Mouse (Mus musculus): ENCODE results near the gene Emc6.

DNA sequence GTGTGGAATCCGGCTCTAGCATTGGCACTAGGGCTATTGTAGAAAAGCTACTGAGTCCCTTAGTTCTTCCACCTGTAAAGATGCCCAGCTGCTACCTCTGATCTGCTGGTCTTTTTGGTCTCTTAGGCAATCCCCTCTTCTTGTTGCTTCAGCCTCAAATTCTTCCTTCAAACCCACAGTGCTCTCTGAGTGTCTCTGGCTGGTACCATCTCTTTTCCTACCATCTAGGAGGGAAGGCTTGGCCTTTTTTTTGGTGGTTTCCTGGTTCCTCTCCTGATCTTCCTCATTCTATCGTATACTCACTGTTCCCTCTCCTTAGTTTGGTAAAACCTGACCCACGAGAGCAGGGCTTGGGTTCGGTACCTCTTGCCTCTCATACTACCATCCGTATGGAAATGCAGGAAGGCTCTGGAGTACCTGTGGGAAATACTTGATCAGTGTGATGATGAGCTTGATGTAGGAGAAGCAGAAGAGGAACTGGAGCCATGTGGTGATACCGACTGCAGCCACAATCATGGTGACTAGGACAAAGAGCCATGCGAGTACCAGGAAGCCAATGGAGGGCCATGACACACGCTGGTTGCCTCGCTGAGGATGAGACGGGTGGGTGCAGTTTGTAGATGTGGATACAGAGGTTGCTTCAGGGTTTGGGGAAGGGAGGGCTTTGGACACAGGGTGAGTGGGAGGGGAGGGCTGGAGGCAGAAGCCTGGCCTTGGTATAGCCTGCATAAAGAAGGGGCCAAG, 9.2 kb upstream of the Emc6 start:
- TF ChIP-seq CTCF (IDR thresholded peaks at IDR 0.05; ENCODE audit: low read depth) (no peak), EP300 (optimal IDR thresholded peaks at IDR 0.05) (no peak)
